Mouse (Mus musculus) R1 (cell line): ENCODE results near the gene Fam171a2.

Source experiments
- DNase-seq: peaks from one replicate; pipeline ENCODE4 v3.0.0-alpha.2; 2018; ENCODE audit warnings: low read depth, low spot score

Gene Fam171a2

DNA sequence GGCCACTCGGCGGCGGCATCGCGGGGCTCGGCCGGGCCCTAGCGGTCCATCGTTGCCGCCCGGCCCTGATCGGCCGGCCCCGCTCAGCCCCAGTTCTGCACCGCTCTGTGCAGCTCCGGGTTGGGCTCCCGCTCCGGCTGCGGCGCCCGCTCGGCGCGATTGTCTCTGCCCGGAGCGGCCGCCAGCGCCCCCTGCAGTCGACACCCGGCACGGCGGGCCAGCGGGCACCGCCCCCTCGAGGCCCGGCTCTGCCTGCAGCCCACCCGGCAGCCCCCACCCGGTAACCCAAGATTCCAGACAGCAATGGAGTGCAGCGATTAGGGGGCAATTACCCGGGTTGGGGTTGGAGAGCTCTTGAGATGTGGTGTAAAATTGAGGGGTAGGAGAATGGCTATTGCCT, at the start of gene Fam171a2:
Gene Fam171a2 (minus strand): TSS at position 186 of the 400 bp plus-strand sequence.
- peak; percentile 69 for DNase-seq

- no peak for DNase-seq
These were observed 49.2 kb upstream of the Fam171a2 start for GRCm38 (mm10) chr11:102496732-102497131.

- no peak for DNase-seq
These were observed 48.7 kb upstream of the Fam171a2 start for GRCm38 (mm10) chr11:102496206-102496605.

DNA sequence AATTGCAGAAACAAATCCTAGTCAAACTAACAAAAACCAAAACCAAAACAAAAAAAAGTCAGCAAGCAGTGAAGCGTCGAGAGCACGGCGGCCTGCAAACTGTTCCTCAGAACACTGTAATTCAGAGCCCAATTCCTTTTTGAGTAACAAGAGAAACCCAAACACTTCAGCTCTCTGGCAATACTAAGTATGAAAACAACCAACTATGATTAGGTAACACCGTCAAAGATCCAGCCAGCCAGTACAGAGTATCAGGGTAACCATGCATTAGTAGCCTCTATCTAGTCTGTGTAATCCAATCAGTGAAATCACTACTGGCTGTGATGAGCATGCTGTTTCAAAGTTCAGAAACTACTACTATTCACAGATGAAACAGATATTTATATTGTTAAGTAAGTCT, 48.3 kb upstream of the Fam171a2 start:
- no peak for DNase-seq

DNA sequence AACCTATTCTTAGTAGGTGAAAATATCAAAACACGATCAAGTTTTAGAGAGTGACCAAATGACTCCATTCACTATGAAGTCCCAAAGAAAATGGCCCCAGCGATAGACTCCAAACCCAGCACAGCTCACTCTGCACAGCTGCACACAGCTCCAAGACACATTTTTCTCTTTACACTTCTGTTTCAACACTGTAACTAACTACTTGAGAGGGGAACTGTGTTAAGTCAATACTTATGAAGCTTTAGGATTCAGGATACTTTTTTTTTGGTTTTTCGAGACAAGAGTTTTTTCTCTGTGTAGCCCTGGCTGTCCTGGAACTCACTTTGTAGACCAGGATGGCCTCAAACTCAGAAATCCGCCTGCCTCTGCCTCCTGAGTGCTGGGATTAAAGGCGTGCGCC, 47.6 kb upstream of the Fam171a2 start:
- DNase-seq: no peak

DNA sequence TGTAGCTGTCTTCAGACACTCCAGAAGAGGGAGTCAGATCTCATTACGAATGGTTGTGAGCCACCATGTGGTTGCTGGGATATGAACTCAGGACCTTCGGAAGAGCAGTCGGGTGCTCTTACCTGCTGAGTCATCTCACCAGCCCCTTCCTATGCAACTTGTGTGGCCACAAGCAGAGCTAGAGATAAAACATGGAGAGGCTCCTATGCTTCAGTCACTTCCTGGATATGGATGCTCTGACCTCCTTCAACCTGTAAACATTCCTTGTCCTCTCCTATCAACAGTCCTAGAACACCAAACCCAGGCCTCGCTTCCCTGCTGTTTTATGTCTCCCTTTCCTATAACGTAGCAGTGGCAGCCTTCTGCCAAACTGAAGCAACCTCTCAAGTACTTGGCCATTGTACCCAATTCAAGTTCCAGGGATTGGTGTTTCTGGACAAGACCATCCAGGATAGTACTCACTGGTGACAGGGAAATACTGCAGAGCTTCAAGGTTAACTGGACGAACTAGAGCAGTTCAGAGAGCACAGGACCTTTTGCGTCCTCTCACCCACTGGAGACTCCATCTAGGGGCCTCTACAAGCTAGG, 46.7 kb upstream of the Fam171a2 start:
- DNase-seq: peak; percentile 55

- no peak for DNase-seq
These were observed 45.8 kb upstream of the Fam171a2 start for GRCm38 (mm10) chr11:102493241-102493640.

DNA sequence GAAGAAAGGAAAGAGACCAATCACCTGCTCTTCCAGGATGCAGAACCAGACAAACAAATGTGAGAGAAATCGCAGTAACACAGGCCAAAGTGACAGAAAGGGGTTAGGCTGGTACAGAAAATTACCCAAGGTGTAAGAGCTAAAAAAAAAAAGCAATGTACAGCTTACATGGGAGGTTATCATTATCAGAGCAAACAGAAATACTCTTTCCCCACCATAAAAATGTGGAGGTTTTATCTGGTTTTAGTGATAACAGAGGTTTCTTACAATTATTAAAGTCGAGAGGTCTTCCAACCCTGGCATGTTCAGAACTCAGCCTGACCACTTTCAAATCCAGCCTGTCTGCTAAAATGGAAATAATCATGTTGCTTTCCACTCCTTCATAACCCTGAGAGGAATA, 40.4 kb upstream of the Fam171a2 start:
- no peak for DNase-seq

DNA sequence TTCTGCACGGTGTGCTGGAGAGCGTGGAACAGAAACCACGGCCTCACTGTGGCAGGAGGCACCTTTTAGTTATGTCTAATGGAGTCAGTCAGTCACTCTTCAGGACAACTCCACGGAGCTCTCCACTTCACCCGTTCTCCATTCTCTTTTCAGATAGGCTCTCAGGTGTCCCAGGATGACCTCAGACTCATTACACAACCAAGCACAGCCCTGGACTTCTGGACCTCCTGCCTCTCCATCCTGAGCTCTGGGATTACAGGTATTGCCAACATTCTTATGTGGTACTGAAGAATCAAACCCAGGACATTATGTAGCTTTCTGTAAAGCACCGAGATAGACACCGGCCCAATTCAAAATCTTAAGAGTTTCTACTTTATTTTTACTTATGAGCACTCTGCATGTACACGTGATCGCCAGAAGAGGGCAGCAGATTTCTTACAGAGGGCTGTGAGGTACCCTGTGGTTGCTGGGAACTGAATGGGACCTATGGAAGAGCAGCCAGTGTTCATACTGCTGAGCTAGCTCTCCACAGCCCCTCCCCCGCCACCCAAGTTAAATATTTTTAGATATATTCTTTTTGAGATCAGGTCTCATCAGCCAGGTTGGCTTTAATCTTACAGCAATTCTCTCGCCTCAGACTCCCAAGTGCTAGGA, 39.4 kb upstream of the Fam171a2 start:
- peak; percentile 90 for DNase-seq

- no peak for DNase-seq
These were observed 34.3 kb upstream of the Fam171a2 start for GRCm38 (mm10) chr11:102481779-102482178.

DNA sequence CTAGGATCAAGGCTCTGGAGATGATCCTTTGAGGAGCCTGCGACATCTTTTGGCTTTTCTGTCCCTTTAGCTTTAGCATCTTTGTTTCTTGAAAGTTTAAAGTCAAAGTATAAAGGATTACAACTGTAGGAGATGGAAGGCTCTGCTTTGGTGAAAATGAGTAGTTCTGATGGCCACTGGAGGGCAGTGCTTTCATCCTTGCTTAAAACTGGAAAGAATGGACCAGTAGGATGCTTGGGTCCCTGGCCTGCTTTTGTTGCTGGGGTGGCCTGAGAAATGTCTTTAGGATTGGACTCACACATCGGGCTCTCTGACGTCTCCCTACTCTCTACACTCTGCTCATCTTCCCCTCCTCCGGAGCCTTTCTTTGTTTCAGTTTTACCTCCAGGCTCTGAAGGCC, 33.4 kb upstream of the Fam171a2 start:
- peak; percentile 27 for DNase-seq

DNA sequence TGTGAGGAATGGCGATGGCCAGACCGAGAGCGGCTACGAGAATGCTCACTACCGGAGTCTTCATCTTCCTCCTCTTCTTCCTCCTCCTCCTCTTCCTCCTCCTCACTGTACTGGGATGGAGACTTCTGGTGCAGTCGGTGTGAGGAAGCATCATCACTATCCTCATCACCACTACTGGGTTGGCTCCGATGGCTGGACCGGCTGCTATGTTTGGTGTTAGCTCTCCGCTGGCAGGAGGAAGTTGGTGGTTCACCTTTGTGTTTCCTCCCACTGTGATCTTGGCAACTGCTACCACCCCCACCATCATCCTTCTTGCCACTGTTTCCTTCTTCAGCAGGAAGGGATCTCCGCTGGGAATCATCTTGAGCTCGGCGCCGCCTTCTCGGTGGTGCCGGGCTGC, 32.6 kb upstream of the Fam171a2 start:
- no peak for DNase-seq

DNA sequence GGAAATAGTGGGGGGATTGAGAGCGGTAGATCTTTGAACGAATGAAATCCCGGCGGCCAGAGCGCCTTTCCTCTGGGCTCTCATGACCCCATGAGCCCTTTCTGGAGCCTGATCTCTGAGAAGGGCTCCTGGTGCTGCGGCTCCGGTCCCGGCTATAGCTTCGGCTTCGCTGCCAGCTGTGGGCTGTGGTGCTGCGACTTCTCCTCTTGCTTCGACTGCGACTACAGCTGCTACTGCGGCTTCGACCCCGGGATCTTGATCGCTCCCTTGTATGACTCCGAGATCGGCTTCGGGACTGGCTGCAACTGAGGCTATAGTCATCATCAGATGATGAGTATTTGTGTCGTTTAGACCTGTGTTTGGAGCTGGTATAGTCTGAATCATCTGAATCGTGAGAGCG, 32.1 kb upstream of the Fam171a2 start:
- DNase-seq: no peak

- peak; percentile 23 for DNase-seq
These were observed 31.2 kb upstream of the Fam171a2 start for GRCm38 (mm10) chr11:102478671-102479070.

GRCm38 (mm10) chr11:102475027-102475426, 27.5 kb upstream of the Fam171a2 start:
- DNase-seq: no peak

DNA sequence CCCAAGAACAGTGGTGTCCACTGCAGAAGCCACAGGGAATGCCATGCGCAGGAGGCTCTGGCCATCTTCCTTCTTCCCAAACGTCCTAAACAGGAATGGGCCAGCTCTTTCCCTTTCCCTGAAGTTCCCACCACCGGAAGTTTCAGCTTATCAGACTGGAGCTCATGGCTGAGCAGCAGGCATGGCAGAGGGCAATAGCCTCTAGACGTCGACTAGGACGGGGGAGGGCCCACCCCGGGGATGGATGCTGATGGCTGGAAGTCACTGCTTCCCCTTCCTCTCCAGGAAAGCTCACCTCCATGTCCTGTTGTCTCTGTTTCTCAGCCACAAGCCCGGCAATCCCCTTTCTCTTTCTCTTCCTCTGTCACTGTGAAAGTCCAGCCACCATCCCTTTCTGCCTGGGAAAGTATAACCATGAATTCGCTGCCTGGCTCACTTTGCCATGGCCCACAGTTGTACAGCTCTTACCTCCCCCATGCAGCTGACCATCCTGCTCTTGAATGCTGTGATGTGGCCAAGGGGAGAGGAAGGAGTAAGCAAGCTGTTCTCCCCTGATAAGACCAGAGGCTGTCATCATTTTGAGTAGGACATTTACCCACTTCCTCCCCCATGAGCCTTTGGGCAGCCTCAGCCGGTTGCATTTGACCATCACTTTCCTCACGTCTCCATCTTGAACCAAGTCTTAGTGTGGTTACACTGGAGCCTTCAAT, 22.3 kb upstream of the Fam171a2 start, which contains the start of gene Itga2b:
Gene Itga2b (minus strand): TSS at position 475 of the 710 bp plus-strand sequence.
- no peak for DNase-seq

DNA sequence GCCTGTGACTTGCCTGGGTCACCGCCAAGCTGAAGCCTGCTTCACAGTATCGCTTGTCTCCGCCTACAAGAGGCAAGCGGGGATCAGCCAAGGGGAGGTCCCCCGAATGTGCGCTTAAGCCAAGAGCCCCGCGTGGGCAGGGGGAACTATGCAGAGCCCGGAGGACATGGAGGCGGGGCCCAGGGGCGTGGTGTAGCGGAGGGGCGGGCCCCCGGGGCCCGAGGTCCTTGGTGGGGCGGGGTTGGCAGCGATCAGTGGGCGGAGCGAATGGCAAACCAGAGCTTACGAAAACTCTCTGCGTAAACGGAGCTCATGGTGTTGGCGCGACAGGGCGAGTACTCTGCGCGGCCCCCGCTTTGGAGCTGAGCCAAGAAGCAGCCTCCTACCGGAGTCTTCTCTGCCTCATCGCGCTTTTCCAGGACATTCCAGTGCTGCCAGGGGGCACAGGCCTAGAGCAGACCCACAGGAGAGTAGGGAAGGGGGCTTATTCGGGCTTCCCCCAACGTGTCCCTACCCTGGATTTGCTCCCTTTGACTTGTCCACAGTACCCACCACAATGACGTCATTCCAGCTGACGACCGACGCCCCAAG, 19.7 kb upstream of the Fam171a2 start:
- DNase-seq: peak; percentile 94

GRCm38 (mm10) chr11:102465713-102466436, 18.4 kb upstream of the Fam171a2 start:
- DNase-seq: peak; percentile 57

DNA sequence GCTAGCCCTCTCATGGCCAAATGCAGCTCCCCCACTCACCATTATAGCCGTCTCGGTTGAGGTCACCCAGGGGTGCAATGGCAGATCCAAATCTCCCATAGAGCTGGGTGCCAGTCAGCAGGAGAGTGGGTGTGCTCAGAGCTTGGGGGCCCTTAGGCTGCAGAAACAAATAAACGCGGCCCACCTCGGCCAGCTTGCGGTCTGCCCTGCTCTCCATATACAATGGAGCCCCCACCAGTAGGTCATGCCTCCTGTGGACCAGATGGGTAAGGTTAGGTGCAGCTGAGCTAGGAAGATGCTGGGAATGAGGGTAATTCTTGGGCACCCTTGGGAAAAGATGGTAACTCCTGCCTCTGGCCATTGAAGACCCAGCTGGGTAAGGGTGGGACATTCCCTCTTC, 17.4 kb upstream of the Fam171a2 start:
- DNase-seq: no peak

DNA sequence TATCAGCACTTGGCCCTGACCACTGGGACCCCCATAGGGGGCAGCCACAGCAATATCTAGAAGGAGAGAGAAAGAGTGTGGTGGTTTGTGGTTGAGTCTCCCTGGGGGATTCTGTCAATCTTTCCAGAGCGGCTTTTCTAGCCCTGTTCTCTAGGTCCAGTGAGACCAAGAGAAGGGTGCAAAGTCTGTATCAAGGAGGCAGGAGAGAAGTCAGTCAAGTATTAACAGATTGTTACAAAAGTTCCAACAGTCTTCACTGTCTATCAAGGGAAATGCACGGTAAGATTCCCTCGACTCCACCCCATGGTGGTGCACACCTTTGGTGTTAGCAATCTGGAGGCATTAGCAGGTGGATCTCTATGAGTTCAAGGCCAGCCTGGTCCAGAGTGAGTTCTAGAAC, 14.3 kb upstream of the Fam171a2 start:
- no peak for DNase-seq

GRCm38 (mm10) chr11:102460541-102460940, 13.1 kb upstream of the Fam171a2 start:
- peak; percentile 48 for DNase-seq
